Mouse (Mus musculus) yolk sac, embryonic 10.5 days (tissue): ENCODE measurements around the gene Pigz.
"Not testable (repeated sequence)": the region's sequence is repeated elsewhere in the genome, so short reads cannot be mapped to it uniquely, and the experiment has no call there.

Experiments used
- DNase-seq: peaks from one replicate; pipeline ENCODE4 v3.0.0-alpha.2; 2017; ENCODE audit warnings: low spot score

The Pigz gene

DNA sequence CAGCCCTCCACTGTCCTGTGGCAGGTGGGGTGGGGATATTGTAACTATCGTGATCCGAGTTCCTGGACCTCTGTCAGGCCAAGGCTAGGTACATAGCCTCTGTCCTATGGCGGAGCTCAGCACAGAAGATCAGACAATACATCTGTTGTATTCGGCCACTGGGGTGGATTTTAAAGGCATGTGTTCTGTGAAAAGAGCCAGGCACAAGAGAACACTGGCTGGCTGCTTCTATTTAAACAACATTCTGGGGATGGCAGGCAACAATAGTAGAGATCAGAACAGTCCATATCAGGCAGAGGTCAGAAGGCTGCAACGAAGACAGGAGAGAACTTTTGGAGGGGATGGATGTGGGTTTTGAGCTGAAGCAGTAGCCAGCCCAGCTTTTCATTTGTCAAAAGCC, 1.4 kb upstream of the Pigz start:
- no peak for DNase-seq

DNA sequence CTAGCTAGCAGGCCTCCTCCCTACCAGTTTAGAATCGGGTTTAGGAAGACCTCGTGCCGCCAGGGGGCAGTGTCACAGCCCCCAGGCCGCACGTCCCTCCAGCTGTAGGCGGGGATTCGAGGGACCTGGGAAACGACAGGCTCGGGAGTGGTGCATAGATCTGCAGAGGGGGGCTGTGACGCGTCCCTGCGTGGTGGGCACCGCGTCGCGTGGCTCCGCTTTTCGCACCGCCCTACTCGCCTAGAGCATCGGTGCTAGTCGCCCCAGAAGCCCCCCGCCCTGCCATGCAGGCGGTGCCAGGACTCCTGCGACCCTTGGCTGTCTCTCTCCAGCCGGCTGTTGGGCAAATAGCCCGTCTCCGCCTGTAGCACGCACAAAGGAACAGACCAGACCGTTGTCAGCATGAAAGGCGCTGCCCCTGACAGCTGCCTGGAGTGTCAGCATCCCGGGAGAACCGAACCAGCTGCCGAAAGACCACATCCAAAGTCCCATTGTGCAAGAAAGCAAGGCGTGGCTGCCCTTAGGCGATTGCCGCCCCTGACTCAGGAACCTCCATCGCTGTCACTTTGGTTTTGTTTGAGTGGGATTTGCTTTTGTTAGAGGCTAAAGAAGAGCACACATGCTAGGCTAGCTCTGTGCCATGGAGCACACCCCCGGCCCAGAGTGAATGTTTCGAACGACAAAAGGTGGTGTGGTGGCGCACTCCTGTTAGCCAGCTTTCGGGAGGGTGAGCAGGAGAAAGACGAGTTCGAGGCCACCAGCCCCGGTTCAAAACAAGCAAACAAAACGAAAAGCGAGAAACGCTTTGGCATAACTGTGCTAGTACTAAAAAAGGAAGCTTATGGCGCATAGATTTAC, 582 bp upstream of the Pigz start:
- peak; percentile 76 for DNase-seq

DNA sequence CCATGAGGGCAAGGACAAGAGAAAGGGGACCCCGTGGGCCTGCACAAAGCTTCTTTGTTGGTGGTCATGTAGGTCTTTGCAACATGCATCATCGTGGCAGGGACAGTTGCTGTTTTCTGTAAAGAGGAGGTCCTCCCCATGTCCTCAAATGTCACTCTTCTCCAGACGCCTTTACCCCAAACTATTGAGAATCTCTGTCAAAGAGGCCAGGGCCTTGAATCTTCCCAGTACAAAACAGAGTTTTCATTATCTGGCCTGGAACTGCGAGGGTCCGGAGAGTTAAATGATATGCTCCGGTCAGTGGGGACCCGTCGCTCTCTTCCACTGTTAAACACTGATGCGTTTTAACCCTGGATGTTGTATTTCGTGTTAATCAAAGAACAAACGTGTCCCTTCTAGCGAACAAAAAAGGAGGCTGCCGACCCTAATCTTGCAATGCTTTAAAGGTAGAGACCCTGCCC, 929 bp downstream of the Pigz start:
- DNase-seq, result no peak

DNA sequence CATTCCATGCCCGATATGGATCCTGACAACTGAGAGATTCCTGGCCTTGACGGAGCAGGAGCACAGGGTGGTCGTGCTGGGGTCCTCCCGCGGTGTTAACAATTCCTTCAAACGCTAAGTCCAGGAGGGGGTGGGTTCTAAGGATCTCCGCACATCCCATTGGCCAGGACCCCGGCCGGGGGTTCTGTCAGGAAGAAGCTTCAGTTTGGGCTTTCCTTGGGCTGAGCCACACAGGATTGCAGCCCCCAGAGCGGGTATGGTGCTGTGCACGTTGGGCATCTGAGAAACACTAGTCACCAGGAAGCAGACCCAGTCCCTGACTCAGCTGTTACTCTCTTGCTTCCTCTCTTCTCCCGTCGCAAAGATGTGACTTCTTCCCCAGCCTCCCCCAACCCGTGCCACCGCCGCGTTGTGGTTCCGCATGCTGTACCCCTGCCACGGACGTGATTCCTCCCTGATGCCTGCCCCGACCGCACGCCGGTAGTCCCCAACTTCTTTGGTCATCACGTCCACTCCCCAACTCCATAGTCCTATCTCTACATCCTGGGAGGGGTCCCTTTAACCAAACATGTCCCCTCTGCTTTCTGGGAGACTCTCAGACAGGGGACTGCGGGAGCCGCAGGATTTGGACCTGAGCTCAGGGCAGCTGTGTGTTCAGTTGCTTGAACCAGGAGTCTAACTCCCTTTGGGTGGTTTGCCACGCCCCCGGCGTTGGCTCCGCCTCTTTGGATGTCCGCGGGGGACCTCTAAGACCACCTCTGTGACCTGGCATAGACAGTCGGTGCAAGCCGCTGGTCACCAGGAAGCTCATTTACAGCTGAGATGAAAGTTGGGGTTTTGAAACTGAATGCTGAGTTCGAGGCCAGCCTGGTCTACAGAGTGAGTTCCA, 1.7 kb downstream of the Pigz start:
- no peak for DNase-seq

DNA sequence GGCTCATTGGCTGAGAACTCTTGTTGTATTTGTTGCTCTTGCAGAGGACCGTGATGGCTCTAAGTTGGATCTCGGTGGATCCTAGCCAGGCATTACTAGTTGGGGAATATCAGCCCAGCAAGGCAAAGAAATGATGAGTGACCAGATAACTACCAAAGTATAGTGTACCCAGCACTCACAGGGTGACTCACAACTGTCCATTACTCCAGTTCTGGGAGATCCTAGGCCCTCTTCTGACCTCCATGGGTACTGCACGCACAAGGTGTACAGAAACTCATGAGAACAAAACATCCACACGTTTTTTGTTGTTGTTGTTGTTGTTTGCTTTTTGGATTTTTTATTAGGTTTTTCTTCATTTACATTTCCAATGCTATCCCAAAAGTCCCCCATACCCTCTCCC, 2.9 kb downstream of the Pigz start:
- no peak for DNase-seq

DNA sequence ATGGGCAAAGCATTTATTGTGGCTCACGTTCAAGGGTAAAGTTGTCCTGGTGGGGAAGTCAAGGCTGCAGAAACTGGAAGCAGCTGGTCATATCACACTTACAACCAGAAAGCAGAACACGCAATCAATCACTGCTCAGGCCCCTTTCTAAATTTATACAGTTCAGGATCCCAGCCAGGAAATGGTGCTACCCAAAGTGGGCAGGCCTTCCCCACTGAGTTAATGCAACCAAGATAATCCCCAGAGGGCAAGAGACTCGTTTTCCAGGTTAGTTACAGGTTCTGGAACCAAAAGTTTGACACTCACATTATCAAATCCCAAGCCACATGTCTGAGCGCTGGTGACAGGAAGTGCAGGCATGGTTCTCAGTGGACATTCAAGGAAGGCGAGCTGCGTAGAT, 5.2 kb downstream of the Pigz start:
- DNase-seq, result no peak

DNA sequence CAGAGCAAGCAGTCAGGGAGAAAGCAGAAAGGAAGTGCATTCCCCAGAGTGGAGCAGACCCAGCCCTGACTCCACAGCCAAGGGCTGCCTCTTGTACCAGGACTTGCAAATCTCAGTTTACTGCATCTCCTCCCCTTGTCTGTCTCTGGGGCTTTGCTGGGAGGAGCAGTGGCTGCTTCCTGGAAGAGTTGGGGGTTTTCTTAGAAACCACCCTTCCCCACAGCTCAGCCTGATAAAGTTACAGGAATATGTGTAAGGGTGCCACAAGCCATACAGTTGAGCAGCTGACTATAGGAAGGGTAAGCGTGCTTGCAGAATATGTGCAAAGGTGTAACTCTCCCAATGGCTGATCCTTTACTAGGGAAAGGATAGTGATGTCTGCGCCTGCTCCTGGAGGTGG, 6.9 kb downstream of the Pigz start:
- DNase-seq, result no peak

DNA sequence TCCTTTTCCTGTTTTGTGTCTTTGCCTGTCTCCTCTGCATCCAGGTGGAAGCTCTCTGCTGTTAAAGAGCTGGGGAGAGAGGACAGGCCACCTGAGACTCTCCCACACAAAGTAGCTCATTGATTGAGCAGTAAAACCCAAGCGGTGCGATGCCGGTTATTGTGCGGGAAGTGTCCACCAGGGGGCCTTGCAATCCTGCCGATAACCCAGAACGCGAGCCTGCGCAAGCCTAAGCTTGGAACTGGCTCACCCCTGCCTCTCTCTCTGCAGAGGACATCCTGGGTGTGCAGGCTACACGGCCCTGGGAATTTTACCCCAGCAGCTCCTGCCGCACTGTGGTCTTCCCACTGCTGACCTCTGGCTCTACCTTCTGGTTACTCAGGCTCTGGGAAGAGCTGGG, 10.3 kb downstream of the Pigz start:
- DNase-seq, result peak; percentile 65

DNA sequence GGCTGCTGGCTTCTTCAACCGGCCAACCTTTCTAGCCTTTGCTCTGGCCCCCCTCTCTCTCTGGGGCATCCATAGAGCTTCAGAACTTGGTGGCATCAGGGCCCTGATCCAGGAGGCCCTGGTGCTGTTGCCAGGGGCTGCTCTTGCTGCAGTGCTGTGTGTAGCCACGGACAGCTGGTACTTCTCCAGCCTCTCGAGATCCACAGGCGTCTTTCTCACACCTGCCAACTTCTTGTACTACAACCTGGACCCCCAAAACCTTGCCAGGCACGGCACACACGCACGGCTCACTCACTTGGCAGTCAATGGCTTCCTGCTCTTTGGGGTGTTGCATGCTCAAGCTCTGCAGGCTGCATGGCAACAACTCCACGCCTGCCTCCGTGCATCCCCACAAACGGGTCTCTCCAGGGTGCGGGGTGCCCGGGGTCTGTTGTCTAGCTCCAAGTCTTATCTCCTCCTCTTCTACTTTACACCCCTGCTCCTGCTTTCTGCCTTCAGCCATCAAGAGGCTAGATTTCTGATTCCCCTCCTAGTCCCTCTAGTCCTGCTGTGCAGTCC, 11.1 kb downstream of the Pigz start:
- DNase-seq, result no peak

DNA sequence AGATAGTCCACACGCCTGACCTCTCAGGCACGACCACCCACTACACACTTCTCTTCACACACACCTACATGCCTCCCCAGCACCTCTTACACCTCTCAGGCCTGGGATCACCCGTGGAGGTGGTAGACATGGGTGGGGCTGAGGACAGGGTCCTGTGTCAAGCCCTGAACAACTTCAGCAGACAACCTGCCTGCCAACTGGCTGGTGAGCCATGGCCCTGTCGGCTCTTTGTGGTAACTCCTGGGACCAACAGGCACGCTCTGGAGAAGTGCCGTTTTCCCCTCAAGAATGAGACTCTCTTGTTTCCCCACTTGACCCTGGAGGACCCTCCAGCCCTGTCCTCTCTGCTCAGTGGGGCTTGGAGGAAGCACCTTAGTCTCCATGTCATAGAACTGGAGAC, 11.7 kb downstream of the Pigz start:
- no peak for DNase-seq

DNA sequence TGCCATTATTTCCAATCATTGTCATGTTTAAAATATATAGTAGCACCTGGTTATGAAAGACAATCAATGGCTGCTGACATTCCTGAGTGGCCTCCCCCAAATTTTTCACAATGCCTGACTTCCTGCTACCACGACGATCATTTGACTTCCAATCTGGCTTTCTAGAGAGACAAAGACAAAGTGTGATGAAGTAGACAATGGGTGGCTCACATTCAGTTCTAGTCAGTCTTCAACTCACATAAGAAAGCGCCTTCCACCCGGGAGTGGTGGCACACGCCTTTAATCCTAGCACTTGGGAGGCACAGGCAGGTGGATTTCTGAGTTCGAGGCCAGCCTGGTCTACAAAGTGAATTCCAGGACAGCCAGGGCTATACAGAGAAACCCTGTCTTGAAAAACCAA, 12.3 kb downstream of the Pigz start:
- DNase-seq, result not testable (repeated sequence)

DNA sequence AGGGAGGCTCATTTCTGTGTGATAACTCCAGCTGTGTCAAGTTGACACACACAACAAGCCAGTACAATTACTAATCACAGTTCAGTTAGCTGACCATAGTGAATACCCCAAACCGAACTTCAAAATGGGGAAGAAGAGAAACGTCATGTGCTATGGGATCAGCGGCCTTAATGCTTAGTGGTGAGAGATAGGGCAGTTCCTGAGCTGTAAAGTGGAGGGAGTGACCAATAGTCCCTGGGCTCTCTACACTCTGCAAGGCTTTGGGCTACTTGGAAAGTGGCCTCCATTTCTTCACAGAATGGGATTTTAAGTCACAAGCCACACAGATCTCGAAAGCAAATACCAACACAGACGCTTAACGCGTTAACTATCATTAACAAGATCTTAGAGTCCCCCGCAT, 13.7 kb downstream of the Pigz start:
- no peak for DNase-seq

DNA sequence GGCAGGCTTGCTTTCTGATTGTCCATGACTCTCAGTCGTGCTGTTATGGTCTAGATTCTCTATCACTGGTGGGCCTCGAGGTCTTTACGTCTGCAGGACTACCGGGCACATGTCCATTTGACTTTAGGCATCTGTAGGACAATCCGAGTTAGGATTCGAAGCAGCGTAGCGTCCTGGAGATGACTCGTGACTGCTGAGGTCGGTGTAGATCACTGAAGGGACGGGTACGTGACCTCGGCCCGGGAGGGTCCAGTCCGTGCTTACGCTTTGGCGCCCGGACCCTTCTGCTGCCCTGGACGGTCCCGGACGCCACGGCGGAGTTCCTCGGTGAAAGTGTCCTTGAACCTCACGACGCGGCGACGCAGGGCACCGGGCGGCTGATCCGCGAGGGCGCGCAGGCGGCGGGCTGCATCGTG, 14.3 kb downstream of the Pigz start:
- no peak for DNase-seq

DNA sequence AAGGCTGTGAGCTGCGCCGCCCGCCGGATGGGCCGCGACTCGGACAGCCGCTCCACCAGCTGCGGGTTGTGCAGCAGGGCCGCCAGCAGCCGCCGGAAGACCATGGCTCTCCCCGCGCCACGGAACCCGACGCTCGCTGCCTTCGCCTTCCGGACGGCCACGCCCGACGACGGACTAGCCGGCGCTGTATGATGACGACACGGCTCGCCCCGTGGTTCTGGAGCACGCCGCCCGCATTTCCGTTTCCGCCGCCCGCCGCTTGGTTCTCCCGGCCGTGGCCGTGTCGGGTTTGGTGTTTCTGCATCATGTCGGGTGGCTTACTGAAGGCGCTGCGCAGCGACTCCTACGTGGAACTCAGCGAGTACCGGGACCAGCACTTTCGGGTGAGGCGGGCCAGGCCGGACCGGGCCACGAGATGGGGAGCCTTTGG, 14.7 kb downstream of the Pigz start, which contains the start of the genes 0610012G03Rik and Ncbp2:
TSS of gene 0610012G03Rik (minus strand) at position 150 of the 430 bp plus-strand sequence.
TSS of gene Ncbp2 (plus strand) at position 169 of the 430 bp plus-strand sequence.
- peak; percentile 92 for DNase-seq

DNA sequence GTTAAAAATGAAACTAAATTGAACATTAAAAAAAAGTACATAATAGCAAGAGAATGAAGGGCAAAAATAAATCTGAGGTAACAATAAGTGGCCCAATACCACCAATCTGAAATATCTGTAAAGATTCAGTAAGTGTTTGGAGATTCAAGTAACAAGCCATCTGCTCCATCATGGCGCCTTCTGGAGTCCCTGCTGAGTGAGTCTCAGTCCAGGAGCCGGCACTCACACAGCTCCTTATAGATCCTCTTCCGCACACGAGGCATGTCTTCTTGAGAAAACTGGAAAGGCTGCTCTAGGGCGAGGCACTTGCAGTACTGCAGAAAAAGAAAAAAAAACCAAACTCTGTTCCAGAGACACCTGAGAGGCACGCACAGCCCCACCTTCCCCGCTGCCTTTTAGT, 29.6 kb downstream of the Pigz start:
- DNase-seq, result no peak

DNA sequence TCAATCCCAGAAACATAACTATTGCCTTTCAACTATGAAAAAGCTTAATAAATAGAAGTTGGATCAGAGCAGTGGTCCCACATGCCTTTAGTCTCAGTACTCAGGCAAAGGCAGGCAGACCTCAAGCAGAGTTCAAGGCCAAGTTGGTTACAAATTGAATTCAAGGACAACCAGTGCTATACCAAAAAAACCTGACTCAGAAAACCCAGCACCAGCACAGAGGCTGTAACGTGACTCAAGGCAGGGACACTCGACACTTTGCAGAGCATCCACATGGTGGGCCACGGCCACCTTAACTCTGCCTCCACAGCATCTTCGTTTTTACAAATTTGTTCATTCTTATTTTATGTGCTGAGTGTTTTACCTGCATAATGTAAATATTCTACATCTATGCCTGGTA, 41.6 kb downstream of the Pigz start:
- DNase-seq, result no peak

DNA sequence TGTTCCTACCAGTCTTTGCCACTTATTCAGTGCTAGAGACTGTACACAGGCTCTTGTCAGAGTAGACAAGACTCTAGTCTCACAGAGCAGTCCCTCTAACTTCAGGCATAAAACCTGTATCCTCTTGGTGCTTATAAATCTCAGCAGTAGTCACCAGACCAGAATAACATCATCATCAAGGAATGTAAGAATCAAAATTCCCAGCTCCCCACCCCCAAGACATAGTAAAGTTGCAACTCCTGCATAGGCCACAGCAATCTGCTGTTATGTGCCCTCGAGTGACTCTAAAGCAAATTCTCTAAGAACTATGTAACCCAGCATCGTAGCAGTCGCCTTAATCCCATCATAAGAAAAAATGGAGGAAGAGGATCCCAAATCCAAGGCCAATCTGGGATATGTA, 45.9 kb downstream of the Pigz start:
- DNase-seq, result no peak

DNA sequence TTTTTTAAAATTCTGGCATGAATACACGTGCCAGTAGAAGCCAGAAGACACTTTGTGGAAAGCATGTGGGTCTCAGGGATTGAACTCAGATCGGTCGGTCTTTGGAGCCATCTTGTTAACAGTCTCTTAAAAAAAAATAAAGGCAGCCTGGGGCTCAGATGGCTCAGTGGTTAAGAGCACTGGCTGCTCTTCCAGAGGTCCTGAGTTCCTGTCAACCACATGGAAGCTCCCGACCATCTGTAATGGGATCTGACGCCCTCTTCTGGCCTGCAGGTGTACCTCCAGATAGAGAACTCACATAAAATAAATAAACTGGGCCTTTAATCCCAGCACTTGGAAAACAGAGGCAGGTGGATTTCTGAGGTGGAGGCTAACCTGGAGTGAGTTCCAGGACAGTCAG, 47.3 kb downstream of the Pigz start:
- no peak for DNase-seq

DNA sequence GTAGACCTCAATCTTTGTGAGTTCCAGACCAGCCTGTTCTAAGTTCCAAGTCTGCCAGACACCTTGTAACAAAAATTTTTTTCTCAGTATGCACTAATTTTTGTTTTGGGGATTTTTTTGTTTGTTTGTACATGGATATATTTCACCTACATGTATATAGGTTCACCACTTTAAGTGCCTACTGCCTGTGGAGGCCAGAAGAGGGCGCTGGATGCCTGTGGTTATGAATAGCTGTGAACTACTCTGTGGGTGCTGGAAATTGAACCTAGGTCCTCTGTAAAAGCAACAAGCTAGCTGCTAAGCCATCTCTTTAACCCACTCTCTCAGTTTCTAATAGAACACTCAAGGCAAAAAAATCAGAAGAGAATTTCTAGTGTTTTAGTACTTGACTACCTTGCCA, 58.4 kb downstream of the Pigz start:
- no peak for DNase-seq

DNA sequence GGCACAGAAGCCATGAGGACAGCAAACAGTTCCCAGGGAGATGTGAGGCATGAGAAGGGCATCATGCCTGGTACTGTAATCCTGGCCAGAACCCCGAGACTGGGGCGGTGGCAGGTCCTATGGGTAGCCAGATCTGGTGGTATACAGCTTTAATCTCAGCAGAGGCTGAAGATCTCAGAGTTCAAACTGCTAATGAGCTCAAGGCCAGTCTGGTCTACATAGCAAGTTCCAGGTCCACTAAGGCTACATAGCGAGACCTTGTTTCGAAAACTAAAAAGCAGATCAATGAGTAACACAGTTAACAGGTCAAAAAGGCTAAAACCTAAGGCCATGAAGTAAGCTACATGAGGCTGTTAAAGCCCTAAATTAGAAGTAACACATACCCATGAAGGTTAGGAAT, 59.5 kb downstream of the Pigz start:
- no peak for DNase-seq

DNA sequence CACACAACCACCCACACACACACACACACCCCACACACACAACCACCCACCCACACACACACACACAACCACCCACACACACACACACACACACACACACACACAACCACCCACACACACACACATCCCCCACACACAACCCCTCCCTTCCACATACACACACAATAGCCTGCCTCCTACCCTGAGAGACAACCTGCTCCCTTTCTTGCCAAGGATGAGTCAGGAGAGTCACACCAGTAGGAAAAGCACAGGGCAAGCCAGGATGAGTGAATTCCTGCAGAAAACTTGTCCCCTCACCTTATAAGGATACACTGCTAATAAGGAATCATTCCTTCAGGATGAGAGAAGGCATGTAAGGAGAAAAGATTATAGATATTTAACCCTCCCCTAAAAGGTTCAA, 60.3 kb downstream of the Pigz start:
- DNase-seq, result no peak
